Mouse (Mus musculus) small intestine, adult 2 months (tissue): ENCODE measurements around the gene Elavl4.

Experiments
- CTCF ChIP-seq: fragments of 200-500 bp; IDR thresholded peaks from 2 replicates; pipeline ENCODE4 v1.5.1; 2012; ENCODE audit warnings: low read depth, mild to moderate bottlenecking, control low read depth, inconsistent platforms, low read length, moderate library complexity, mixed read lengths; ENCODE audit not compliant: insufficient replicate concordance, insufficient read length; ENCODE audit errors: extremely low read depth
- POLR2A ChIP-seq: fragments of 200-500 bp; IDR thresholded peaks from 2 replicates; pipeline ENCODE4 v1.6.1; 2012; ENCODE audit warnings: low read depth, mild to moderate bottlenecking, control low read depth, inconsistent platforms, low read length, moderate library complexity

- TF ChIP-seq CTCF (no peak), POLR2A (no peak)
Observed at GRCm38 (mm10) chr4:110213666-110214065, 138.0 kb downstream of the Elavl4 start.
